Mouse (Mus musculus) B cell, adult 2 months (primary cell): ENCODE measurements around the gene Anxa6.

Experiments
- DNase-seq, 2 experiments: peaks; one replicate each; pipeline ENCODE4 v3.0.0; 2022

Gene Anxa6

GRCm38 (mm10) chr11:55033040-55033660, at the start of gene Anxa6:
TSS of gene Anxa6 (minus strand) at chr11:55033445.
- DNase-seq = peak; percentile 79 to 82

- no peak for DNase-seq
Measured at GRCm38 (mm10) chr11:55081206-55081605, 48.0 kb upstream of the Anxa6 start.

- no peak for DNase-seq
Measured at GRCm38 (mm10) chr11:55079180-55079579, 45.9 kb upstream of the Anxa6 start.

DNA sequence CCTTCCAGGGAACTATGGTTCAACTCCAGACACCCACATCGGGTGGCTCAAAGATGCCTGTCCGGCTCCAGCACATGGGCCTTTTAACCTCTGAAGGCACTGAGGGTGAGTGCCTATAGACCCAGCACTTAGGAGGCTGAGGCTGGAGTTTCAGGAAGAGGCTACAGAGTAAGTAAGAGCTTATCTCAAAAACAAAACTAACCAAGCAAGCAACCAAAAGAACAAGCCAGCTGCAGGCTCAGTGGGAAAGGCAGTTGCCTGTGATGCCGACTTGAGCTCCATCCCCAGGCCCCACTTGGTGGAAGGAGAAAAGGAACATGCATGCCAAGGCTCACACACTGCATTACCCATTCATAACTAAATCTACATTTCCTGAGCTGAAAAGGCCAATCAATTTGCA, 45.3 kb upstream of the Anxa6 start:
- no peak for DNase-seq

GRCm38 (mm10) chr11:55077331-55078231, 44.3 kb upstream of the Anxa6 start, which contains the start of gene Ccdc69:
TSS of gene Ccdc69 (minus strand) at chr11:55078131.
- DNase-seq = peak; percentile 72 to 75

DNA sequence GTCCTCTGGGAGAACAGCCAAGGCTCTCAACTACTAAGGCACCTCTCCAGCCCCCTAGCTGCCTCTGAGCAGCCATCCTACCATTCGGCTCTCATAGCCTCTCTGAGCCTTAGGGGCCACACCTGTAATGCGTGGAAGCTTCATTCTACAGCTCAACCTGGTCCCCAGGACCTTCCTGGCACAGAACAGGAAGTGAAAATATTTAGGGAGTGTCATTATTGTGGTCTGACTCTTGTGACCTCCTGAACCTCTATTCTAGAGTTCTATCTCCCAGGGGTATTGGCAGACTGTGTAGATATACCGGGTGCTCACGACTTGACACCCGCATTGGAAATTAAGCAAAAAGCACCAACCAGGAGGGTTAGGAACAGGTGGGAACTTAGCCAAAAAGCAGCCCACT, 43.0 kb upstream of the Anxa6 start:
- peak; percentile 27 to 36 for DNase-seq

DNA sequence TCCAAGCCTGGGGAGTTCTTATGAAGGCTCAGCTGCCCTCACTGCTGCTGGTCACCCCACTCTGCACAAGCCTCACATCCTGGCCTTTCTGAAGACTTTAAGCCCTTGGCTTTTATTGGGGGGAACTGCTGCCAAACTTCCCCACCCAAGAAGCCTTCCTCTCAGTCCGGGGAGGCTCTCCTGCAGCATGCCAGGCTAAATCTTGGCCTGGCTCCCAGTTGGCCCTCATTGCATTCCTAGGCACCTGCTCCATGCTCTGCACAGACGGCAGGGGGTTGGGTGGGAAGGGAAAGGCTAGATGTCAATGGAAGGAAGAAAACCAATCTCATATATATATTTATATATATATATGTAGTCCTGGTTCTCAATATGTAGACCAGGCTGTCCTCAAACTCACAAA, 42.4 kb upstream of the Anxa6 start:
- DNase-seq = no peak

- DNase-seq = no peak
Measured at GRCm38 (mm10) chr11:55073191-55073590, 39.9 kb upstream of the Anxa6 start.

DNA sequence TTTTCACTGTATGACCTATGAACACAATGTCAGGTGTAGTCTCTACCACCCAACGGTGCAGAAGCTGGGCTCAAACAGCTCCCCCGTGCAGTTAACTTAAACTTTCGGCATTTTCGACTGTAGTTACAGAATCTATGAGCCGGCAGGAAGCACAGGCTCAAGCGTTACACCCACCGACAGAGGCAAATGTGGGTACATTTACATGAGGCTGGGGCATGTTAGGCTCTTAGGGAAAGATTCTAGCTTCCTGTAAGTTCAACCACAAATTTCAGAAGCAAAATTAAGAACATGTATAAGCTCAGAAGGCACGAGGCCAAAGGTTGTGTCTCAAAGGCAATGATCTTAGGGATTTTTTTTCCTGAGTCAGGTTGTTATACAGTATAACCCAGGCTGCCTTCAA, 39.2 kb upstream of the Anxa6 start:
- peak; percentile 36 to 47 for DNase-seq

GRCm38 (mm10) chr11:55071344-55071743, 38.1 kb upstream of the Anxa6 start:
- DNase-seq = no peak

DNA sequence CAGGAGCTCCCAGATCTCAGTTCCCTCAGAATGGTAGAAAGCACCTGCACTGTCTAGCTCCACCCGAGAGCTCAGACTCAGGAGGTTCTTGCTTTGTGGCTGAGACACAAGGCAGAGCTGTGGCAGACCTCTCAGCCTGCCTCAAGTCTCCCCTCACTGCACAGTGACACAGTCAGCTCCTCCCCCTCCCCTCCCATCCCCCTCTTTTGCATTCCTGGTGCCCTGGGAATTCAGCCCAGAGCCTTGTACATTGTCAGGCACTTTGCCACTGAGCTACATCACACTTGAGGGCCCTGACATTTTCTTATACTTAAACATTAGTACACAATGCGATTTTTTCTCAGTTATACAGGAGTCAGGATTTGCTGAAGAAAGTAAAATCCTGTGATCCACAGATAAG, 35.8 kb upstream of the Anxa6 start:
- no peak for DNase-seq

- DNase-seq = no peak
Measured at GRCm38 (mm10) chr11:55066921-55067320, 33.7 kb upstream of the Anxa6 start.

GRCm38 (mm10) chr11:55062856-55063255, 29.6 kb upstream of the Anxa6 start:
- DNase-seq = no peak

- no peak for DNase-seq
Measured at GRCm38 (mm10) chr11:55060802-55061201, 27.6 kb upstream of the Anxa6 start.

DNA sequence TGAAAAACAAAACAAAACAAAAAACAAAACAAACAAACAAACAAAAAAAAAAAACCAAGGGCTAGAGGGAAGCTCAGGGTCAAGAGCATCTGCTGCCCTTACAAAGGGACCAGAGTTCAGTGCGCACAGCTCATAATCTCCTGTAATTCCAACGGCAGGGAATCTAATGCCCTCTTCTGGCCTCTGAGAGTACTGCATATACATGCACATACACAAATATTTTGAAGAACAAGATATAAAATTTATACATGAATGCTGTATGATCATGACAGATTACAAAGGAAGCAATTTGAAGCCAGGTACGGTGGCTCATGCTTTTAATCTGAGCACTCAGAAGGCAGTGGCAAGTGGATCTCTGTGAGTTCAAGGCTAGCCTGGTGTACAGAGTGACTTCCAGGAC, 24.3 kb upstream of the Anxa6 start:
- DNase-seq = peak in 1 of 2 experiments; percentile 18

DNA sequence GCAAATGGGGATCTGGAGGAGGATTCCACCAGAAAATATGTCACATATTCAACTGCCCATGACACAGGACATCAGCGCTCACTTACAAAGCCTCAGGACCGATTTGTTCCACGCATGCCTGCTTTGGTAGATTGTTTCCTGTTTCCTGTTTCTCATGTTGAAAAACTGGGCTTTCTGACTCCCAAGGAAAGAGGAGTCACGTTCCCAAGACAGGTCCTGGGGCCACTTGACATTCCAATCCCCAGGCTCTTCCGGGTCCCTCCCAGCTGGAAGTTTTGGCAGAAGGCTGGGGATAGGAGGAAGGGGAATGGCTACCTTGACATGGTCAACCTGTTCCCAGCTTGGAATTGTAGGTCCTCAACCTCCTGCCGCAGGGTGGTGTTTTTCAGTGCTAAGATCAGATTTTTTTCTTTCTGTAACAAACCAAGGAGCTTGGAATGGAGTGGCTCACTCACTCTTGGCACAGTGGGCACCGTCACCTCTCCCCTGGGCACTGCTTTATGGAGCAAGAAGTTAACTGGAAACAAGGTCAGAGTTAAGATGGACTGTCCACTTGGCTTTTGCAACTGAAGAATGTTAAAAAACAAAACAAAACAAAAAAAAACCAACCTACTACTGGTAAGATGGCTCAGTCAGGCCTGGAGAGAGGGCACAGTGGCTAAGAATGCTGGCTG, 17.7 kb upstream of the Anxa6 start:
- no peak for DNase-seq

GRCm38 (mm10) chr11:55046600-55046999, 13.4 kb upstream of the Anxa6 start:
- peak; percentile 64 for DNase-seq

DNA sequence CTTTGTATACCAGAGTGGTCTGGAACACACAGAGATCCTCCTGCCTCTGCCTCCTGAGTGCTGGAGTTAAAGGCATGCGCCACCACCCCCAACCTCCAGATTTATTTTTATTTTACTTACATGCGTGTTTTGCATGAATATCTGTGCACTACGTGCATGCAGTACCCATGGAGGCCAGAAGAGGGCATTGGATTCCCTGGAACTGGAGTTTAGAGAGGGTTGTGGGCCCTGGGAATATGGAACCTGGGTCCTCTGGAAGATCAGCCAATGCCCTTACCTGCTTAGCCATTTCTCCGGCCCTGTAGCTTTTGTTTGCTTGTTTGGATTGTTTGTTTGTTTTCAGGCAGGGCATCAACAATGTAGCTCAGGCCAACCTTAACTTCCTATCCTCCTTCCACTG, 8.1 kb upstream of the Anxa6 start:
- DNase-seq = peak; percentile 43 to 52

GRCm38 (mm10) chr11:55039591-55039990, 6.3 kb upstream of the Anxa6 start:
- DNase-seq = peak; percentile 85 to 87

DNA sequence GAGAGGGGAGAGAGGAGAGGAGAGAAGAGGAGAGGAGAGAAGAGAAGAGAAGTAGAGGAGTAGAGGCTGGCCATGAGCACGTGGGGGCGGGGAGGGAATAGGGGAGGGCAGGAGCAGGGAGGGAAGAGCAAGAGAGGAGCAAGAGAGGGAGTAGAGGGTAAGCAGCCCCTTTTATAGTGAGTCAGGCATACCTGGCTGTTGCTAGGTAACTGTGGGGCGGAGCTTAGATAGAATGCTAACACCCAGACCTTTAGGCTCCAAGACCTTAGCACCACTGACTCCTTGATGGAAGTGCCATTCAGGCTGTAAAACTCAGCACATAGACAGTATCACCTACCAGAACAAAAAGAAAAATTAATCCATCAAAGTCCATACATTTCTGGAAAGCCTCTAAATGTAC, 3.4 kb upstream of the Anxa6 start:
- no peak for DNase-seq

GRCm38 (mm10) chr11:55032286-55032685, 959 bp downstream of the Anxa6 start:
- DNase-seq = no peak

- DNase-seq = no peak
Measured at GRCm38 (mm10) chr11:55031991-55032280, 1.3 kb downstream of the Anxa6 start.

- DNase-seq = peak; percentile 54 to 61
Measured at GRCm38 (mm10) chr11:55031211-55031990, 1.8 kb downstream of the Anxa6 start.
